Mouse (Mus musculus): ENCODE data around the gene Hist1h2bh.

- TF ChIP-seq POLR2A (IDR thresholded peaks at IDR 0.05; ENCODE audit: insufficient read length, low read depth) (peak; percentile 33), CEBPB (IDR thresholded peaks at IDR 0.05; ENCODE audit: insufficient read depth, poor library complexity, severe bottlenecking) (no peak), MAX (IDR thresholded peaks at IDR 0.05; ENCODE audit: low read depth) (no peak), TCF12 (IDR thresholded peaks at IDR 0.05; ENCODE audit: insufficient read depth, poor library complexity, severe bottlenecking) (no peak), USF1 (IDR thresholded peaks at IDR 0.05; ENCODE audit: low read depth) (no peak), MYOD1 (IDR thresholded peaks at IDR 0.05; ENCODE audit: control insufficient read depth in 1 of 3, insufficient read length in 2 of 3, low read depth in 2 of 3) (no peak), REST (IDR thresholded peaks at IDR 0.05; ENCODE audit: insufficient read depth, insufficient read length) (no peak)
Measured at GRCm38 (mm10) chr13:23576351-23576881, 33.2 kb upstream of the Hist1h2bh start.

Measured in myocyte (in vitro differentiated cells).